Mouse (Mus musculus): ENCODE measurements around the gene Dvl1. TPM values are rescaled to one million over a fixed set of nuclear protein-coding genes. Genes with fewer than 3 reads are reported as not detected.
A peak's percentile ranks its signal among the peaks of the same experiment; 100 is the strongest.

The Dvl1 gene
- polyA plus RNA-seq, 3 experiments from 2014 or later: 2.0 to 3.8 (median 3.5) TPM

DNA sequence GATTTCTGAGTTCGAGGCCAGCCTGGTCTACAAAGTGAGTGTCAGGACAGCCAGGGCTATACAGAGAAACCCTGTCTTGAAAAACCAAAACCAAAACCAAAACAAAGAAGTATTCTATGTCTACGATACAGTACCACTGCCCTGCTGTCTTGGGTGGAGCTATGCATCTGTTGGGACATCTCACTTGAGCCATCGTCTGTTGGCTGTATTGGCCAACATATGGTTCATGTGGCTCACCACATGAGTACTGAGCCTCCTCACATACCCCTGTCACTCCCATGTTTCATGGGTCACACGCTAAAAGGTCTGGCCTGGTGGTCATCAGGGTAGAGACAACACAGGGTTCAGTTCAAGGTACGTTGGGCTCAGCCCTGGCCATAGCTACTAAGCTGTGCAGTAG, 39.1 kb downstream of the Dvl1 start:
- ATAC-seq: no peak

DNA sequence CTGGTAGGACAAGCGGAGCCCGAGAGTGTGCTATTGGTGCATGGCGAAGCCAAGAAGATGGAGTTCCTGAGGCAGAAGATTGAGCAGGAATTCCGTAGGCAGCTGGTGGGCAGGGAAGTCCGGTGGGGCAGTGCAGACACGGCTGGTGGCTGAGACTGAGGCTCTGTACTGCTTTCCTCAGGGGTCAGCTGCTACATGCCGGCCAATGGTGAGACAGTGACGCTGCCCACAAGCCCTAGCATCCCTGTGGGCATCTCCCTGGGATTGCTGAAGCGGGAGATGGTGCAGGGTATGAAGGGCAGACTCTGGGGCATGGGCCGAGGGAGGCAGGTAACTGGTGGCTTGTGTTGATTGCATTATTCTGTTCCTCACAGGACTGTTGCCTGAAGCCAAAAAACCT, 40.5 kb downstream of the Dvl1 start:
- no peak for ATAC-seq

DNA sequence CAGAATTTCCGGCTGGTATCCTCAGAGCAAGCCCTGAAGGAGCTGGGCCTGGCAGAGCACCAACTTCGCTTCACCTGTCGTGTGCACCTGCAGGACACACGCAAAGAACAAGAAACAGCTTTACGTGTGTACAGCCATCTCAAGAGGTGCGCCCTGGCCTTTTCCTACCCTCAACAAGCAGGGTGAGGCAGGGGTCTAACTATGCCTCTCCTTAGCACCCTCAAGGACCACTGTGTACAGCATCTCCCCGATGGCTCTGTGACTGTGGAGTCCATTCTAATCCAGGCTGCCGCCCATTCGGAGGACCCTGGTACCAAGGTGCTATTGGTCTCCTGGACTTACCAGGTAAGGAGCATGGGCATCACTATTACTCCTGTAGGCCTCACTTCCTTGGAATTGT, 41.0 kb downstream of the Dvl1 start:
- ATAC-seq: no peak

DNA sequence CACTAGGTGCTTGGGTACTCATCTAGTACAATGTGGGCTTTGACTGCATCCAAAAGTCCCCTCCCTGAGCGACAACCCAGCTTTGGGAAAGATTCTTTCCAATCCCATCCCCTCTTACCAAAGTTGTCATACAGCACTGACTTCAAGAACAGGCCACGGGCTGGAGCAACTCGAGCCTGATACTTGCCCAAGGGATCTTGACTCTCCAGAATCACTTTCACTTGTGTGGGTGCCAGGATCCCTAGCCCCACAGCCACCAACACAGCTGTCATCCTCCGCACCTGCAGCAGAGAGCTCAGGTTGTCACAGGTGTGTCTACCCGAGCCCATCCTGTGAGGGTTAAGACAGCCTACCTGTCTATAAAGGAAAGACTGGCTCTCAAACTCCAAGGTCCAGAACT, 42.1 kb downstream of the Dvl1 start:
- no peak for ATAC-seq

DNA sequence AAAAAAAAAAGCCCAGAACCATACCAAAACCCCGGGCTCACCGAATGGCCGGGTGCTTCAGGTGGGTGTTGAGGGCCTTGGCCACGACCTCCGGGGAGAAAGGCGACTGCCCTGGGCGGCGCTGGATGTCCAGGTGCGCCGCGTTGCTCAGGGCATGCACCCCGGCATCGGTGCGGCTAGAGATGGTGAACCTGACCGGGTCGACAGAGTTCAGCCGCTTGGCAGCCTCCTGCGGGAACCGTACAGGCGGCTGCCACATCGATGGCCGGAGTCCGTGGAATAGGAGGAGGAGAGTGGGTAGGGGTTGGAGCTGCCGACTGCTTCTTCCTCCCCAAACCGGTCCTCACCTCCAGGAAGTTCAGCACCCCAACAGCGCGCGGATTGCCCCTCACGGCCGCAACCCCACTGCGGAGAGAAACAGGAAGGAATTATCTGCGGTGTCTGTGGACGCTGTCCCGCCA, 43.8 kb downstream of the Dvl1 start:
- ATAC-seq: no peak

DNA sequence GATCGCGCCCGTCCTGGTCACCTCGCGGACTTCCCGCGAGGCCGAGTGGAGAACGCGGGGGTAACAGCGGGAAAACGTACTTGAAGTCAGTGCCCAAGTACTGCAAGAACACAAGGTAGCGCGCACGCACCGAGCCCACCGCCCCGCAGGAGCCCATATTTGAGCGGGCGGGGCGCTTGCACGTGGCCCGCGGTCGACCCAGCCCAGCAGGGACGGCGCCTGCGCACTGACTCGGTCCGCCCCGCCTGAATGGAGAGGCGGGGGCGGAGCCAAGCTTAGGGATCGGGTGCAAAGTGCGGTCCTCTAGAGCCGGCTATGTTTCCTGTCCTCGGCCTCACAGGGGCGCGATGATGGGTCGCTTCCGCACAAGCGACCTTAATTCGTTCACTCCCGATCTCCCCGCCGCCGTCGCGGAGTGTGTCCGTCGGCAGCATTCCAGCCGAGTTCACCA, 44.4 kb downstream of the Dvl1 start, which contains the start of the genes Pusl1 and Acap3:
Pusl1 (minus strand) TSS at position 231 of the 451 bp plus-strand sequence.
Acap3 (plus strand) TSS at position 272 of the 451 bp plus-strand sequence.
- ATAC-seq: peak; percentile 80

DNA sequence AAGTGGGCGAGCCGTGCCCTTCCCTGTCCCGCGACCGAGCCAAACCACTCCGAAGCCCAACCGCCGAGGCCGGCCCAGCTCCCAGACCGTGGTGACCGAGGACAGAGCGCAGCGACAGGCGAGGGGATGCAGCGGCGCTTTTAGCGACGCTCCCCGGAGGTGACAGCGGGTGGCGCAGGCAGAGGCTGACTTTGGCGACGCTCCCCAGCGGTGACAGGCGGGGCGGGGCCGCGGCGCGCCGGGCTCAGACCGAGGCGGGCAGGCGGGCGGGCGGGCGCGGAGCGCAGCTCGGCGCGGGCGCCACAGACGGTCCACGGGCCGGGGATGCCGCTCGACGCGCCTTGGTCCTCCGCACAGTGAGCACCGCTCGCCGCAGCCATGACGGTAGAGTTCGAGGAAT, 44.8 kb downstream of the Dvl1 start:
- ATAC-seq: peak; percentile 78

DNA sequence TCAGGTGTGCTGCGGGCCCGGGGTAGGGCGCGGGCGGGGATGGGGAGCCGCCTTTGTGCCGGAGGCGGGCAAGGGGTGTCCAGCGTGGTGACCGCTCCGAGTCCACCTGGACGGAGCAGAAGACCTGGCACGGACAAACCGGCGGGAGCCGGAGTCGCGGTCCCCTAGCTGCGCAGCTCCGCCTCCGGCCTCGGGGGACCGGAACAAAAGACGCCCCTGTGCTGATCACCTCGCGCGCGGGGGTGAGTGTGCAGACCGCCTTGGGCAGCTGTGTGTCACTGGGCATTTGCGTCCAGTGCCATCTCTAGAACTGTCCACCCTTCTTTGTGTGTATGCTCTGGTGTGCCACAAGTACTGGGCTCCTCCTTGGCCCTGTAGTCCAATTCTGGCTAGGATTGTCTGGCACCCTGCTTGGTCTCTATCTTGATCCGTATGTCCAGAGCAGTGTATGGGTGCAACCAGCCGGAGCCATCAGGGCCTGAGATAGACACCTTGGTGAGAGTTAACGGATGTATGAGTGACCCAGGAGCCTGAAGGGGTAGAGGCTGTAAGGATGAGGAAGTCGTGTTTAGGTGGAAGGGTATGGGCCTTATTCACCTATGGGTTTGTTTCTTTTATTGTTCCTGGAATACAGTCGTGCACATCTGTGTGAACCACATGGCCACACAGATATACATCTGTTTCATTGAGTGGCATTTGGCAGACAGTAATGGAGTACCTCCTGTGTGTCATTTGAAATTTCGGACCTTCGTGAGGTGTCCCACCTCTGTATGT, 45.4 kb downstream of the Dvl1 start:
- no peak for ATAC-seq

DNA sequence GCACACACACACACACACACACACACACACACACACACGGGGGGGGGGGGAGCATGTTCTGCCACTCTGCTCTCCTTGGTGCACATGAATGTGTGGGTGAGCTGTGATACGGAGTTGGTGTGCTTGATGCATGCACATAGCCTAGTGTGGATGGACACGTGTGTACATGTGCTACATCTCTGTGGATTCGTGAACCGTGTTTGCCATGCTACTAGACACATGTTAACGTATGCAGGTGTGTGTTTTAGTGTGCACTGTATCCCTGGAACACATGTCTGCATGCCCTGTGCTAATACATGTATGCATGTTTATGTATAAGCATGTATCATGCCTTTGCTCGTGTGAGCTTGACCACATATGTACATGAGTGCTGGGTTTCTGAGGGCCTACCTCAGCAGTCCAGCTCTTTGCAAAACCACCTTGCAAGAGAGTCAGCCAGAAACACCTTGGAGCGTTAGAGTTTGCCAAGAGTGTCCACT, 46.0 kb downstream of the Dvl1 start:
- ATAC-seq: no peak

DNA sequence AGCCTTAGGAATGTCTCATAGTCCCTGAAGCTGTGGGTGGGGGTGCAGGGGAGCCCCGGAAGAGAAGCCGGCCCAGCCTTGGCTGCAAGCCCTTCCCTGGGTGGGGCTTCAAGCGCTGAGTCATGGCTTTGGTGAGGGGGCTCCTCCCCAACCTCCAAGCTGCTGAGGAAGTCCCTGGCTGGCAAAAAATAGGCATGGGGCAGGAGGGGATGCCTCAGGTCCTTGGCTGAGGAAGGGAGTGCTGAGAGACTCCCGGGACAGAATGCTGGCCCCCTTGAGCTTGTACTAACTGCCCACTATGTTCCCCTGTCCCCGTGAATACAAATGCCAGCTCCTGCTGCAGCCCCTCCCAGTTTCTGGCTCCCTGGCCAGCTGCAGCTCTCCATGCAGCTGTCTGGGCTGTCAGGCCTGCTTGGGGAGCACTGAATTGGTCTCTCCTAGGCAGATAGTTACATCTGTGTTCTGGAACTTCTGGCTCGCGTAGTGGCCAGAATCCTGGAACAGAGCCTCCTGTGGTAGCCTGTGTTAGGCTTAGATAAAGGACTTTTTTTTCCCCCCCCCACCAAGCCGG, 47.2 kb downstream of the Dvl1 start:
- no peak for ATAC-seq

DNA sequence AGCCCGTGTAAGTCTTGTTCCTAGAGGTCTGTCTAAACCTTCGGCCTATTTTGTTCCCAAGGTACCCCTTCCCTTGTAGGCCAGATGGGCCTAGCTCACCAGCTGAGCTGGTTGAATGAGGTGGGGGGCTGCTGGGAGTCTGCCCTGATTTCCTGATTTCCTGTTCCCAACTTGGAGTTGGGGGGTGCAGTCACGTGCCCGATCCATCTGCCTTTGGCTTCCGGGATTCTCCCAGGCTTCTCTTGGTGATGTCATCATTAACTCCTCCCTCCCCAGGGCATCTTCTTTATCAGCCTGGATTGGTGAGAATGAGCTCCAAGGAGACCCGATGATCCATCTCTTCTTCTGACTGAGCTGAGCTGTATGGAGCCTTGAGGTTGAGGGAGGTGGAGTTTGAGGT, 48.0 kb downstream of the Dvl1 start:
- ATAC-seq: no peak

DNA sequence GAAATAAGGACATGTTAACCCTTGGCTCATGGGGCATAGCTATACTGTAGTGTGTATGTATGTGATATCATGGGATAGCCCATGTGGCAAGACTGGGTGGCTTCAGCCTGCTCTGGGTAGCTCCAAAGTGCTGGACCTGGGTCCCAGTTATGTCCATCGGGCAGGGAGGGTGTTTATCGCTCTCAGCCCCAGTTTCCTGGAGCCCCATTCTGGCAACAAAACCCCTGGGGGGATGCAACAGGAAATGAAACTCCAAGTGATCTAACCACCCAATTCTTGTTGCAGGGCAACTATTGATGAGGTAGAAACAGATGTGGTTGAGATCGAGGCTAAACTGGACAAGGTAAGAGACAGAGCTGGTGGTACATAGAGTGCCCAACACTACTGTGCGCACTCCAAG, 48.6 kb downstream of the Dvl1 start:
- ATAC-seq: no peak

DNA sequence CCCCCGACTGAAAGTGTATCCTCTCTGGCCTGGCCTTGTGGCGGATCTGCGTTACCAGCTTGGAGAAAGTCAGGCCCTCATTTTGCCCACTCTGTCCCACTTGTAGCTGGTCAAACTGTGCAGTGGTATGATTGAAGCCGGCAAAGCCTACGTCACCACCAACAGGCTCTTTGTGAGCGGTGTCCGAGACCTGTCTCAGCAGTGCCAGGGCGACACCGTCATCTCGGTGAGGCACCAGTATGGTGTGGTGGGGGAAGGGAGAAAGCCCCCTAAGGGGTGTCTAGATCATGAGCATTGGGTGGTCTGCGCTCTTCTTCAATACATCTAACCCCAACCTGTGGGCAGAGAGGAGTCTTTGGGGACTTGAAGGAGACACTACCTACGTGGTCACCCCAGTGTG, 49.3 kb downstream of the Dvl1 start:
- ATAC-seq: no peak

DNA sequence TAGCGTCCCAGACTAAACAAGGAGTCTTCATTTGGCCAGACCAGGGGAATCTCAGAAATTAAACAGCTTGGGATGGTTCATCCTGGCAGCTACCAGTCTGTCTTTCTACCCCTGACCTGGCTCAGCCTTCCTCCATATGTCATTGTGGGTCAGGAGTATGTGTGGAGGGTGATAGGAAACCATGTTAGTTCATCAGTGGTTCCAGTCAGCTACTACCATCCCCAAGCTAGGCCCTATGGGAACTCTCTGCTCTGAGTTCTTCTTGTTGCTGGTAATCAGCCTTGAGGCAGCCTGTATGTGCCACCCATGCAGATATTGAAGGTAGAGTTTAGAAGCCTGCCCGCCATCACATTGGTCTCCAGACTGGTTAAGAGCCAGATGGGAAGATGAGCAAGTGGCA, 51.1 kb downstream of the Dvl1 start:
- no peak for ATAC-seq

DNA sequence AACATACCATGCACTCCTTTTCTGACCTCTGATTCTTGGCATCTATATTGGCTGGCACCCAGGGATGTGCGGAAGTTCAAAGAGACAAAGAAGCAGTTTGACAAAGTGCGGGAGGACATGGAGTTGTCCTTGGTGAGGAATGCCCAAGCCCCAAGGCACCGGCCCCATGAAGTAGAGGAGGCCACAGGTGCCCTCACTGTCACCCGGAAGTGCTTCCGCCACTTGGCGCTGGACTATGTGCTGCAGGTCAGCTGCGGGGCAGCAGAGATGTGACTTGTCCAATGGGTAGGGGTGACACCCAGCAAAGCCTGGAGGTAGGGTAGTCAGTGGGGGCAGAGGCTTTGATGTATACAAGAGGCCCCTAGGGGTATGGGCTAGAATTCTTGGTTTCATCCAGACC, 52.2 kb downstream of the Dvl1 start:
- ATAC-seq: no peak

DNA sequence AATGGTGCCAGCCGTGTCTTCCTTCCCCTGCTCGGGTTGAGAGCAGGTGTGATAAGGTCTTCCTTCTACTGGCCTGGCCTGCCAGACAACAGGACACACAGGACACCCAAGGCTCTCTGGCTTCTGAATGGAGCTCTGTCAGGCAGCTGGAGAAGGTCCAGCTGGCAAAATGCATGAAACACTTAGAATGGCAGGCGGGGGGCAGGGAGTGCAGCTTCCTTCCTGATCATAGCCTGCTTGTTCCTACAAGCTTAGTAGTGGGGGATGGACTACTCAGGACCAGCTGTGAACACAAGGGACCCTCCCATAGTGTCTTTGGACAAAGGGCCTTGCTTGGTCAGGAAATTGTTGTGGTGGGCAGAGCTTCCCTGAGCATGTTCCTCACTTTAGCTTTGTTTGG, 54.0 kb downstream of the Dvl1 start:
- ATAC-seq: no peak

DNA sequence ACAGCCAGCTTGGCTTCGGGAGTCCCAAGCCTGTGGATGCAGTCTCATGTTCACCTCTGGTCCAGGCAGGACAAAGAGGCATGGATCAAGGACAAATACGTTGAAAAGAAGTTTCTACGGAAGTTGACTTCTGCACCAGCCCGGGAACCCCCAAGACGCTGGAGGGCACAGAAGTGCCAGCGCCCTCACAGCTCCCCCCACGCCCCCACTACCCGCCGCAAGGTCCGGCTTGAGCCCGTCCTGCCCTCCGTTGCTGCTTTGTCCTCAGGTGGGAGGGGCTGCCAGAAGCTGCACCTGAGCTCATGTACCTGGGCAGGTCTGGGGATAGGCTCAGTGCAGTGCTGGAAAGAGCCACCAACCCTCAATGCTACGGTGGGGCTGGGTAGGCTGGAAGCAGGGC, 56.0 kb downstream of the Dvl1 start:
- no peak for ATAC-seq

DNA sequence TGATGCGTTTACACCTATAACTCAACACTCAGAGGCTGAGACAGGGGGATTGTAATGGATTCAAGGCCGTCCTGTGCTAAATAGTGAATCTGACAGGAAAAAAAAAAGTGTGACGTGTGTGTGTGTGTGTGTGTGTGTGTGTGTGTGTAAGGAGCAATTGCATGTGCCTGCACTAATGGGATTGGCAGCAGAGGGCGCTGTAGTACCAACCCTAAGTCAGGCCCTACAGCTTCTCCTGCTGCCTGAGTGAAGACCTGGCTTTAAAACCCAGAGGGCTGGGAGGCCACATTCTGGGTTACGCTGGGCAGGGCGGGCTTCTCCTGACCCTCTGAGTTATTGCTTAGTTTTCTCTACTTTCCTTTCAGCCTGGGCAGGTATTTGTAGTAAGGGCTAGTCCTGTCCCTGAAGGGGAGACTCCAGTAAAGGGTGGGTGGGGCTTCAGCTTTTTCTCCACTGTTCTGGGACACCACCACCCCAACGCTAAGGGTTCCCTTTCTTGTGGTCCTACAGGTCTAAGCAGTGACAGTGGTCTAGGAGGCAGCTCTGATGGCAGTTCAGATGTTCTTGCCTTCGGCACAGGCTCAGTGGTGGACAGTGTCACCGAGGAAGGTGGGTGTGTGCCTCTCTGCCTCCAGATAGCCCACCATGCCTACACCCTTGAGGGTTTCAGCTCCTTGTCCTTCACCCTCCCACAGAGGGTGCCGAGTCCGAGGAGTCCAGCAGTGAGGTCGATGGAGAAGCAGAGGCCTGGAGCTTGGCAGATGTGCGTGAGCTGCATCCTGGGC, 57.3 kb downstream of the Dvl1 start:
- no peak for ATAC-seq

DNA sequence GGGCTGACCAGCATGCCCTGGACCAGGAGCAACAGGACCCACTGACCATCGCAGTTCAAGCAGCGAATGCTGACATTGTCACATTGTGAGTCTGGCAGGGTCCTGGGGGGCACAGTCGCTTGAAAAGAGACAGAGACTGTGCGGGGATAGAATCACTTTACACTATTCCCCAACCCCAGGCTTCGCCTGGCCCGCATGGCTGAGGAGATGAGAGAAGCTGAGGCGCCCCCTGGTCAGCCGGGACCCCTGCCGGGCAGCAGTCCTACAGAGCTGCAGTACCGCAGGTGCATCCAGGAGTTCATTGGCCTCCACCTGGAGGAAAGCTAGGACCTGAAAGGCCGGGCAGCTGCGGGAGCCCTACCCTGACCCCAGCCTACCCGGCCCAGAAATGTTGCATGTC, 58.4 kb downstream of the Dvl1 start:
- ATAC-seq: no peak

DNA sequence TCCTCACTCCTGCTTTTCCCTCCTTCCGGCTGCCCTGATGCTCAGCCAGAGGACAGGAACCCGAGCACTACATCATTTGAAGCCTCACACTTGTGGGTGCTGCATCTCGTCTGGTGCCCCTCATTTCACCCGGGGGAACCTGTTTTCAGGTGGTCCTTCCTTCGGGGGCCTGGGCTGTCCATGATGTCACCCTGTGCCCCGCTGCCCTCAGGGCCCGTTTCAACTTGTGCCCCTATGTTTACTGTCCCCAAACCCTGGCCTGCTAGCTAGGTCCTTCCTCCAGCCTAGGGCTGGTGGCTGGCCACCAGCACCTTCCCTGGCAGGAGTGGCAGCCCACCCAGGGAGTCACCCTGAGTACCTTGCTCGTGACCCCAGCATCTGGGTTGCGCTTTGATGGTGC, 58.9 kb downstream of the Dvl1 start:
- no peak for ATAC-seq

DNA sequence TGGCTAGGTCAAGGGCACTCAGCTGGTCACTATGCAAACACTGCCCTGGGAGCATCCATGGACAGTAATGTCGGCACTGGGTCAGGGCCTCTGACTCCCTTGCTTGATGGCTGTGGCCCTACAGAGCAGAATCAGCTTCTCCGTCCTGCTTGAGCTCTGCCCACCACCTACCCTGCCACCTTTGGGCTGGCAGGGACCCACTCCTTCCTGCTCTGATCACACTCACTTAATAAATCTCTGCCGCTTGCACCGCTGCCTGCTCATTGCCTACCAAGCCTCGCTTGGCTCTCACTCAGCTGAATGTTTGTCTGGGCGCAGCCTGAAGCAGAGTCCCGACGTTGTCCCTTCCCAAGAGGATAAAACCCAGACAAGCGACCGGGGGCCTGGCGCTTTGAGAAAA, 59.8 kb downstream of the Dvl1 start:
- ATAC-seq: no peak

DNA sequence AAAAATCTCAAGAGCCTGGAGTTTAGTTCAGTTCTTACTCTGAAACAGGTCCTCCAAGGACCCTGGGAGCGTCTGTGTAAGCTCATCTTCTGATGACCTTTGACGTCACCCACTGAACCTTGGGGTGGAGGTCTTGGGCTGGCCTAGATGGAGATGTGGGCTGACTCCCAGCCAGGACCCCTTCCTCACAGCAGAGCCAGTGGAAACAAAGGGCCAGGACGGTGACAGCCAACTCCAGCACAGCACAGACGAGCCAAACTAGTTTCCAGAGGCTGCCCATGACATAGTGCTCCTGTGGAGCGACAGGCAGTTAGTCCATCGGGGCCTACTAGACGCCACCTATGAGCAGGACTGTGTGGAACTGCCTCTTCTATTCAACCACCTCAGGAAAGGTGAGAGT, 61.1 kb downstream of the Dvl1 start:
- ATAC-seq: no peak

DNA sequence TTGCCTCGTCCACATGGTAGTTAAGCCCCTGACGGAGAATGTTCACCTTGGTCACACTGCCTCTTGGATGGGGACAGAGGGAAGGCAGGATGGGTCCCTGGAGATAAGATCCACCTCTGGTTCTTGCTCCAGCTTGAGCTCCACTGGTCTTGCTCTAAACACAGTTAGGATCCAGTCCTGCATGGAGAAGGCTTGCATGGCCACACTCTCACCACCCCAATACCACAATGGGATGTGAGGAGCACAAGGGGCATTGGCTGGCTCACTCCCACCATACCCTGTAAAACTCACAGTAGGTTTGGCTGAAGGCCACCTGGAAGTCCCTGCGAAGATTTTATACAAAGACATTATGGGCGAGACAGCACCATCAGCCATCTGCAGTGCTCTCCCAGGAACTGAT, 61.5 kb downstream of the Dvl1 start:
- no peak for ATAC-seq
